Mouse (Mus musculus): Measurements from ENCODE around the gene Abcg5.

The Abcg5 gene

DNA sequence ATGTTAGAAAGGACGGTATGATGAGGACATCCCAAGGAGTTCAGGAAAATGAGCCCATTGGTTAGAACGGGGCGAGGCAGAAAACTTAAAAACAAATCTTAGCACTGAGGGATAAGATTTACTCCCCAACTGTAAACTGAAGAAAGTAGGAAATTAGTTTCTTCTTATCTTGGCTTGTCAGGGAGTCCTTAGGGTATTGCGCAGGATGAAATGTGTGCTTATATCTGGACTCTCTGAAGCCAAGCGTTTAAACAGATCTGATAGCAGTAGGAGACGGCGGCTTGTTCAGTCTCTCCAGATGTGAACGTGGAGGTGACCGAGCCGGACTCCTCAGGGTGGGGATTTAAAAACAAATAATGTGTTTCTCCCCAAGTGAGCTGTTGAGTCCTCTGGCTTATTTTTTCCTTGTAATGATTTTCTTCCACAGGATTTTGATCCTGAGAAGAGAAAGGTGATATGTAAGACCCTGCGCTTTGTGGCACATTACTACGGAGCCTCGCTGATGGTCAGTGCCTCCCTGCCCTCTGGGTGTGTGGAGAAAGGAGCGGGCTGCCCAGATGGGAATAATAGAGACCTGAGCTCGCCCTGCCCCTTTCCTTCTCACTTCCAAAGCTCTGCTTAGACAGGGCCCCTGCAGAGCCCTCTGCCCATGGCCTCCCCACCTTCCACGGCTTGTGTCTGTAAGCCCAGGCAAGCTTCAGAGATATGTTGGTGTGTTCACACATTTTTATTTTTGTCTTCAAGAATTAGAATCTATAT, 38.3 kb downstream of the Abcg5 start:
- no peak for DNase-seq

DNA sequence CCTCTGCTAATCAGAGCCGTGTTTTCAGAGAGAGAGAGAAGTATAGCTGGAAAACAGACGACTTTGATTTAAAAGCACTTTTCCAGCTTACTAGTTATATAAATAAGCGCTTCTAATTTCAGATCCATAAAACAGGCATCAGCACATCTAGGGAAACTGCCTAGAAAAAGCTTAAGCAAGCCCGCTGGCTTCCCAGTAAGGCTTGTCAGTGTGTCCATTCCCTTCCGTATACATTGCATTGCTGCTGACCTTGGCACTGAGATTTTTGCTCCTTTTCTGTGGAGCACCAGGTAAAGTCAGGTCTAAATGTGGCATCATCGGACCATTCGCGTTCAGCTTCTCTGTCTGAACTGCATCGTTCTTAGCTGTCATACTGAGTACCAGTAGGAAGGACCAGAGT, 40.5 kb downstream of the Abcg5 start:
- DNase-seq: no peak

DNA sequence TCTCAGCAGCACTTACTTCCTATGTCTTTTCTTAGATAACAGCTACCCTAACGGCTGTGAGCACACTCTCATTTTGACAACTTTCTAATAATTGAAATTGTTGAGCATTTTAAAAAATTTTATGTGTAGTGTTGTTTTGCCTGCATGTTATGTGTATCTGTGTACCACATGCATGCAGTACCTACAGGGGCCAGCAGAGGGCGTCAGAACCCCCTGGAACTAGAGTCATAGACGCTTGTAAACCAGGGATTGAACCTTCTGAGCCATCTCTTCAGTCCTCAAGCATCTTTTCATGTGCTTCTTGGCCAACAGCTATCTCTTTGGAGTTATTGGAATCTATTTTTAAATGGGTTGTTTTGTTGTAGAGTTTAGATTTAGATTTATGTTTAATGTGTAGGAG, 40.9 kb downstream of the Abcg5 start:
- peak; percentile 29 for DNase-seq

DNA sequence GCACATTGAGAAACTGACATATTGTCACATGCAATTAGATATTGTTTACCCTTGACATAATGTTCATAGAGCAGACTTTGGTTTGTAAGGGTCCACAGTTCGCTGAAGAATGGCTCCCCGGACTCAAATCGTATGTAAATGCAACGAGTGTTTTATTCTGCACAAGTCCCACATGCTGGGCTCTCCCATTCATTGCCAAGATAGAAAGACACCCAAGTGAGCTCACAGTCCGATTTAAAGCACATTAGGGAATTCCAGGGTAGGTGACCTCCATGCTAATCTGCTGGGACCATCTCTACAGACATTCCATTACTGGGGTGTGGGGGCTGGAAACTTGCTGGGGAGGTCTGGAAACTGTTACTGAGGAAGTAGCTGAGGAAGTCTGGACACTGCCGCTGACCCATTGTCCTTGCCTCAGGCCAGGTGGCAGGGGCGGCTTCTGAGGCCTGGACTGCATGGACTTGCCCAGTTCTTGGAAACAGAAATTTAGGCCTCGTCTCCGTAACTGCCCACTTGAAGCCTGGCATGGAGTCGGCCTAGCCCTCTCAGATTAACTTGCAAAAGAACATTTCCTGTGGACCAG, 42.9 kb downstream of the Abcg5 start:
- no peak for DNase-seq

DNA sequence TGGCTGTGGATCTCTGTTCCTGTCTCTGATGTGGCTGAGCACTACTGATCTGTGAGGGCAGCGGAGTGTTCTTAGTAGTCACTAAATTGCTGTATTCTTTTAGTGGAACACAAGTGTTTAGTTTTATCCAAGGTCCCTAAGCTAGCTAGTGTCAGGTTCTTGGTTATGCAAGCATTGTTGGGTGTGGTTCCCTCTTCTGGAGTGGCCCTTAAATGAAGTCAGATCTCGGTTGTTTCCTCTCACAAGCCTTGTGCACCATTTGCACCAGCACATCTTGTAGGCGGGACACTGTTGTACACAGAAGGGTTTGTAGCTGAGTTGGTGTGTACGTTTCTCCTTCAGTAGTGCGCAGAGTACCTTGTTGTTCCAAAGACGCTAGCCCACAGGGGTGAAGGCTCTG, 44.8 kb downstream of the Abcg5 start:
- DNase-seq: no peak

DNA sequence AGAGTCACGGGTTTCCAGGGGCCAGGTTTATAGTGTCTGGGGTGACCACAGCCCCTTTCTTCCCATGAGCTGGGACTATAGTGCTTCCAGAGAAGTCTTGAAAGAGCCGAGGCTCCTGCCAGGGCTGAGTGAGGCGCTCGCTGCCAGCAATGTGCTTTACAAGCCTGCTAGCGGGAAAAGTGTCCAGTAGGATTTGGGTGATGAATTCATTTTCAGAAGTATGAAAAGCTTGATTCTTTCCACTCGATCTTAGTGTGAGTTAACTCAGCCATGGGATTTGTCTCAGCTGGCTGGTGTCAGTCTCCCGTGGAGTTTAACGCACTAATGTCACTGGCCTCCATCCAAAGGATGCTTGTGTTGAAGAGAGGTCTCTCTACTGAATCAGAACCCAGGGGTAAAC, 46.5 kb downstream of the Abcg5 start:
- DNase-seq: no peak

DNA sequence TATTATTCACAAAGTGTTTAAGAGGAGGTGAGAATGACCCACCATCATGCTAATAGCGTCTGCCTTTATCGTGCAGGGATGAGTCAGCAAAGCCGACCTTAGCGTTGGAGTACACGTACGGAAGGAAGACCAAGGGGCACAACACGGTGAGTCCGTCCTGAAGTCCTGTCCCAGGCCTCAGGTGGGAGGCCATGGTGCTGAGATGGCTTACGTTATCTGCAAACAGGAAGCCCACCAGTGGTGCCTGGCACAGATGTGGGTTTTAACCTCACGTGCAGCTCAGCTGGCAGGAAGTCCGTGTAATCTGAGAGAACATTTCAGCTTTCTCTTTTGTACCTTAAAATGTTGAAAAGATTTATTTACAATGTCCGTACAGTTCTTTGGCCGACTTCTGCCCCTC, 49.4 kb downstream of the Abcg5 start:
- no peak for DNase-seq

DNA sequence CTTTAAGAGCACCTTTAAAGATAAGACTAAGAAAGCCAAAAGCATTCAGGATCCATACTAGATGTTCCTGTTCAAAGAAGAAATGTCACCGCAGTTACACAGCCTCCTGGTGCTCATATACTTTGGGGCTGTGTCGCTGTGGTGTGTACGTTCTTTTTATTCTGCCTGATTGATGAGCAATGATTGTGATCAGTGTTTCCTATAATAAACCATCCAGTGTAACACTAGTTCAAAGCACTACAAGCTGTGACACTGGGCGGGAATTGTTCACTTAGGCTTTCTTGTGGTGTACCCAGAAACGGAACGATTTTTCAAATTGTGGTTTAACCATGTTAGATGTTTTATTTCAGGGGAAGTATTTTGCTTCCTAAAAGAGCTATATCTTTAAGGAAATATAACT, 51.0 kb downstream of the Abcg5 start:
- DNase-seq: no peak

DNA sequence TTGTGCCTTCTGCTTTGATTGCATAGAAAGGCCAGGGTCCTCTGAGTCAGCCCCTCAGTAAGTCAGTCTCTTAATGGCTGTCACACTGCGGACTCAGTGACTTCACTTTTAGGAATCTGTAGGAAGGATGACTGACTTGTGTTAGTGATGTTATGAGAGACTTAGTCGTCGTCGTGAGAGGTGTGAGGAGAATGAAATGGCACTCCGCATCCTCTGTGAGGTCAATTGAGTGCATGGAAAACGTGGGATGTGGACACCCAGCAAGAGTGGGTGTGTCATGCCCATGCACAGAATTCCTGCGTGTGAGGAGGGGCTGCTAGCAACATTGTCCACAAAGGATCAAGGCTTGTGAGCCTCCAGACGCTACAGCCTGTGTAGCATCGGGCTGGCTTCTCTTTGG, 54.2 kb downstream of the Abcg5 start:
- no peak for DNase-seq

DNA sequence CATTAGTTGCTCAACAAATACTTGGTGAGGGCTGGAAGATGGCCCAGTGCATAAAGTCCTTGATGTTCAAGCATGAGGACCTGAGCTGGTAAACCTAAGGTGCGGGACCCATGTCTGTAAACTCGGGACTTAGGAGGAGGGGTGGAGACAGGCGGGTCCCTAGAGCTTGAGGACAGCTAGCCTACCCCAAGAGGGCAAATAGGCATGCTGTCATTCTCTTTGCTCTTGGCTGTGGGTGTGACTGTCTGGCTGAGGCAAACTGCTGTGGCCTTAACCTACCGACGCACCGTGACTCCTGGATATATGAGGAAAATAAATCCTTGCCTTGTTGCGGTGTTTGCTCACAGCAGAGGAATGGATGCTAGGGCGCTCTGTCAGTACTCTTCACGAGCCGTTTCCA, 55.1 kb downstream of the Abcg5 start:
- no peak for DNase-seq

DNA sequence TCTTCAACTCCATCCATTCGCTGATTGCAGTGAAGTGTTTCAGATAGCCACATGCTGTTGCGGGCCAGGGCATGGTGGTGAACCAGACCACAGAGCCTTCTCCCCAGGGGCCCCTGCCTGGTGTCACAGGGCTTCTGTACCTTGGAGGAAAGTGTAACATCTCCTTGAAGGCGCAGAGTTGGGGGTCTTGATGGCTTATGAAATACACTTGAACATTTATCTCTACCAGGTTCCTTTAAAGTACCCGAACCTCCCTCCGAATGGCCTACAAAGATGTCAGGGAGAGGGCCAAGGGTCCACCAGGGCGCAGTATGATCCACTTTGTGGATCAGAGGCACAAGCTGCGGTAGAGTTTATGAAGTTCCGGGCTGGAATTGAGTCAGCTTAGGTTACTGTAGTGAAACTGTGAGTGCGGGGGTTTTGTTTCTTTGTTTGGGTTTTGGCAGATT, 55.9 kb downstream of the Abcg5 start:
- peak; percentile 13 for DNase-seq

DNA sequence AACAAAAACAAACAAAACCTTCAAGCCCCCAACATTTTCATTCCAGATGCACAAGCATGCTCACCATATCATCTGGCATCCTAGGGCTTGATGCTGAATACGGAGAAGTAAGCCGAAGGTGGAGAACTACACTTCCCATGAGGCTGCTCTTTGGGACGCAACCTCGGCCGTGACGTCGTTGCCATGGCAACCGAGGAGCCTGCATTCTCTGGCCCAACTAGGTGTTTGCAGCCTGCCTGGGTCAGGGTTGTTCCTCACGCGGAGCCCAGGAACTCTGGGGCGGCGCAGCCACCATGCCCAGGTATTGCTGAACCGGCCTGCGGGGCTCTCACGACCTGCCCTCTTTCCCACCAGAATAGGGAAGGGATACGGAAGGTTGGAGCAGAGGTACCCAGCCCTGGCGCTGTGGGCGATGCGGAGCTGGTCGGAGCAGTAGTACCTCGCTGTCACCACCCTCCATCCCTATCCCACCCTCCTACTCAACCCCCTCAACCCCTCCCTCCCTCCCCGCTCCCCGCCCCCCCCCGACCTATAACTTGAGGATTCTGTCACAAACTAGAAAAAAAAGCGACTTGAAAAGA, 56.4 kb downstream of the Abcg5 start, which contains the start of gene Dync2li1:
Gene Dync2li1 (plus strand): TSS at position 221 of the 581 bp plus-strand sequence.
- peak; percentile 89 for DNase-seq

DNA sequence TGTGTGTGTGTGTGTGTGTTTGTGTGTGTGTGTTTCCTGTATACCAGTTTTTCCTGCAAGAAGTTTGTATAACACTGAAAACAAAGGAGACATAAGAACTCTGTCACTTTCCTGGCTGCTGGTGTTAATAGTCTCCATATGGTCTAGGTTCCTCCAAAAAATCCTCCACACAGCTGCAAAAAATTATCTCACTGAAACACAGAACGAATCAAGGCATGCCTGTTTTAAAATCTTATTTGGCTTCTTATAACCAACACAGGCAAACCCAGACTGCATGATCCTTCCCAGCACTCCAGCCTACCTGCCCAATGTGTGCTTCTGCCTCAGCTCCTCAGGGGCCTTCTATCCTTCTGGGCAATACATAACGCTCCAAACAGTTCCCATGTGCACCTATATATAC, 59.9 kb downstream of the Abcg5 start:
- no peak for DNase-seq

DNA sequence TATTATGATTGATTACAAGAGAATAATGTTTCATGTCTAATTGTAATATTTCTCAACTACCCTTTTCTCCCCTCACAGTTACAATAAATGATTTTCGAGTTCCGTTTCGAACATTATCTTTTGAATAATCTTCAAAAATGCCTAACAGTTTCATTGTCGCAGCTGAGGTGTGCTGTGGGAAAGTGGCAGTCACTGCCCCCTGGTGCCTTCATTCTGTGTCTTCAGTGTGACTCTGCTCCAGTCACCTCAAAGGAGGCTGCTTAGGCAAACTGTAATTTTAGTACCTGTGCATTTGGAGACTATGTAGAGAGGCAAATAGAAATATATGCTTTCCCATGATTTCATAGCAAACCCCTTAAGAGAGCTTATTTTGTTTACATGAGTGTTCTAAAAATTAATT, 60.8 kb downstream of the Abcg5 start:
- DNase-seq: no peak

DNA sequence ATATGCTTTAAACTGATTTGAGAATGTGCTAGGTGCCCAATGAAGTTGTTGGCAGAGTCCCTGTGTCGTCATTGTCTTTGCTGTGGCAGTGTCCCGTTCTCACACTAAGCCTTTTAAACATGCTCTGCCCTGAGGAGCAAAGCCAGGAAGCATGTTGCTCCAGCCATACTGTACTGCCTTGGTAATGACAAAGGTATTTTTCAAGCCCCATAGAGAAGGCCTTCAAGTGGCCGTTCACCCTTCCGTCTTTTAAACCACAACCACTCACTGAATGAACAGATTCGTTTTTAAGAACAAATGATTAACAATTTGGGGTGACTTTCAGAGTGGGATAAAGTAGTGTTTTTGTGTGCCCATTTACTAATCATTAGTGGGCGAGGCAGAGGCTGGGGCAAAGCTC, 61.6 kb downstream of the Abcg5 start:
- no peak for DNase-seq

DNA sequence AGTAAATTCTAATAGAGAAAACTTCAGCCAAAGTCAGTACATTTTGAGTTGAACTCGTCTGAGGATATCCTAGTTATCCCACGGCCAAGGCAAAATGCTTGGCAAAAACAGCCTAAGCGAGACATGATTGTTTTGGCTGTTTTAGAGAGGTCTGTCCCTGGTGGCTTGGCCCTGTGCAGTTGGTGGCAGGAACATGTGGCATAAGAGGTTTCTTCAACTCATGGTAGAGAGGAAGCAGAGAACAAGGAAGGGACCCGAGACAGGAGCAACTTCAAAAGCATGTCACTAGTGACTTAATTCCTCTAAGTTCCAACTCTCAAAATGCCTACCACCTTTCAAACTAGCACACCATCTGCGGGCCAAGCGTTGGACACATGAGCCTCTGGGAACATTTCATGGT, 62.2 kb downstream of the Abcg5 start:
- DNase-seq: no peak

DNA sequence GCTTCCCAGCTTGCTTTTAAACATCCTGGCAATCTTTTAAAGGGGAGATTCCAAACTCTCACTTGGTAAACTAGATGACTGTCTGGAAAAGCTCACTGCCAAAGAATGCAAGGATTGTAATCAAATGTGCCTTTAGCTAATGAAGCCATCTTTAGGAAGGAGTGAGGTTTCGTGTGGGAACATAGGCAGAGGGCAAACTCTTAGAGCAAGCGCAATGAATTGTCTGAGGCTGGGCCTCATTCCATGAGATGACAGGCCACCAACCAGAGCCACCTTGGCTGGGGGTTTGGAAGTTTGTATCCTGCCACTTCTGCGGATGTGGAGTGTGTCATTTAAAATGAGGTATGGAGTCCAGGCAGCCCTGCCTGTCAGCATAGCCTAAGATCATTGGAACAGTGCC, 62.7 kb downstream of the Abcg5 start:
- no peak for DNase-seq

DNA sequence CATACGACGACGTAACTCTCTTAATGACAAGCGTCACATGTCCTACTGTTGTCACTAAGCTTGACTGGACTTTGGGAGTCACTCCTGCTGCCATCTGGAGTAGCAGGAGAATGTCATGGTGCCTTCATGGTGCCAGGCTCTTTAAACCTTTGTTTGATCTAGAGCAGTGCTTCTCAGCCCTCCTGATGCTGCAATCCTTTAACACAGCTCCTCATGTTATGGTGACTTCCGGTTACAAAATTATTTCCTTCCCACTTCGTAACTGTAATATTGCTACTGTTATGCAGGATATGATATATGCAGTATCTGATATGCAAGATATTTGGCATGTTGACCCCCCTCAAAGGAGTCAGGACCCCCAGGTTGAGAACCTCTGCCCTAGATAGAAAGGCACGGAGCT, 63.7 kb downstream of the Abcg5 start:
- no peak for DNase-seq

DNA sequence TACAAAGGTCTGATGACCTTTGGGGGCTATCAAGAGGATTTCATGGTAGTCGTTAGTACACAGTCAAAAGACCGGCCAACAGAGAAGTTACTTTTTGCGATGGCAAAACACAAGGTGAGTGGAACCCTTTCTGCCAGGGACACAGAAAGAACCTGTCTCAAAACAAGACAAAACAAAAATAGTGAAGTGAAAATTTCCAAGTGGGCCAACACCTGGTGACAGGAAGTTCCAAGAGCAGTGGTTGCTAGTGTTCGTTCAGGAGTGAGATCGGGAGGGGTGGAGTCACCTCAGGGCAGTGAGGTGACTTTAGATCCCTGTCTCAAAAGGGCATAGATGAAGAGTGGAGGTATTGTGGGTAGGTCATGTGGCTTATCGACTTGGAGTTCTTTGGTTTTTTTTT, 64.9 kb downstream of the Abcg5 start:
- DNase-seq: no peak

DNA sequence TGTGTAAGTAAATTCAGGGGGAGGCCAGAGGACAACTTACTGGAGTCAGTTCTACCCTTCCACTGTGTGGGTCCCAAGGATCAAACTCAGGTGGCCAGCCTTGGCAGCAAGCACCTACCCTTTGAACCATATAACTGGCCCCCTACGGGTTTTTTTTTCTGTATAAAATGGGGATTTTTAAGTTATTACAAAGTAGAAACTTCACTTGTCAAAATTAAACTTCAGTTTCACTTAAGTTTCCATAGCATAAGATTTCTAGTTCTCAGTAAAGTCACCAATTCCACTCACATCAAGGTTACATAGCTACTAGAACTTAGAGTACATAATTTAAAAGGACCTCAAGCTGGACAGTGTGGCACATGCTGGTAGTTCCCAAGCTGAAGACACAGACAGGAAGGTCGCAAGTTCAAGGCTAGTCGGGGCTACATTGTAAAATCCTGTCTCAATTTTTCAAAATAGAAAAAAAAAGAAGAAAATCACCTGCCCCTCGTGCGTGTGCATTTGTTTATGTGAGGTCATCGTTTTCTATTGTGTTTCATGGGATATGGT, 66.2 kb downstream of the Abcg5 start:
- DNase-seq: no peak

DNA sequence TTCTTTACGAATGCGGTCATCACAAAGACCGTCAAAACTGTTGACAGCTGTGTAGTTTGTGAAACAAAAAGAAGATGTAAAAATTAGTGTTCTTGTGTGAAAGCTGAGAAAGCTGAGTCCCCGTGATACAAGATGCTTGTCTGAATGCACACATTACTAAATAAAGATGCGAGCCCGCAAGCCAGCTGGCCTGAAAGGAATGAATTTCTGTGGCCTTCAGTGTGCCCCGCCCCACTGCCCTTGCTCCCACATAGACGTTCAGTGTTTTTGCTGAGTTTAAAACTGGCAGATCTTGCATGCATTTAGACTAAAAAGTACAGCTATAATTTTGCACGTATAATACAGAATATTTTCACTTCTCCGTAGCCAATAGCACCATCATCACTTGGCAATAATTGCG, 67.0 kb downstream of the Abcg5 start:
- DNase-seq: no peak

DNA sequence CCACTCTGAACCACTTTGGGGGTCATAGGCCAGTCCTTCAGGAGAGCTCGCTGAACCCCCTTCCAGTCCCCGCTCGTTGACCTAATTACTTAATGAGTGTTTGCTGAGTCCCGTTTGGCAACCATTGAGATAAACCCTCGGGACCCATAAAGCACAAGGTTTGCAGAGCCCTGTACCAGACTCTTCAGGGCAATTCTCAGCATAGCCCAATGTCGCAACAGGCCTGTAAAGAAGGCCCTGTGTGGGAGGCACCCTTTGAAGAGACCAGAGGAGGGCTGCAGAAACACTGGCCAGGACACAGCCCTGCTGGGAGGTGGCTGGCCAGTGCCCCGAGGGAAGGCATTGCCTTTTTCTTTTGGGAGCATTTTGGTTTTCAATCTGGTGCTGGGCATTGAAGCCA, 70.8 kb downstream of the Abcg5 start:
- DNase-seq: no peak

DNA sequence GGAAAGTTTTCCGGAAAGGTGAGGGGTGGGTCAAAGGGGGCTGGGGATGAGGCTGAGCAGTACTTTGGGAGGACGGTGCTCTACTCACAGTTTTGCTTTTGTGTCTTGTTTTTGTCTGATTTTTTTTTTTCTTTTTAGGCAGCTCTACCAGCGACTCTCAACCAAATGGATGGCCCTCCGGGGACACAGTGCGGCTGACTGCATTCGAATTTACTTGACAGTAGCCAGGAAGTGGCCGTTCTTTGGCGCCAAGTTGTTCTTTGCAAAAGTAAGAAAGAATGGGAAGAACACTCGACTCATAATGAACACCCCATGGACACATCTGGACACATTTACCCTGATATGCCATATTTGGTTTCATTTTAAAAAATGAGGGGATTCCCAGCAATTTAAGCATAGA, 71.3 kb downstream of the Abcg5 start:
- no peak for DNase-seq

DNA sequence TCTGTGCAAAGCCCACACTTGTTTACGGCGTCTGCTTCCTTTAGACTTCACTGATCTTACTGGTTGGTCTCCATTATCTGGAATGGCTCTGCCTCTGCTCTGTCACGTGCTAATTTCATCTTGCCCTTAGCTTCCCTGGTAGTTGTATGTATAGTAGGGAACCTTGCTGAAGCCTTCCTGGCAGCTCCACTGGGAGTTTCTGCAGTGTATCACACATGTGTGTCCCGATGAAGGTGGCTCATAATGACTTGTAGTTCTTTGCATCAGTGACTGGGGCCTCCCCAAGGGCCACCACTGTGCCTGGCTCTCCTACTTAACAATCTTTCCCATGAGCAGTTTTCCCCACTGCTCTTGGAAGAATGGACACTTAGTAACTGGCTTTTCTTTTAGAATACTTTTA, 74.2 kb downstream of the Abcg5 start:
- DNase-seq: no peak

Data from right cerebral cortex, postnatal 25 days (tissue).